Mouse (Mus musculus) layer of hippocampus, adult 11-12 months (tissue): ENCODE results near the gene Fto.
A peak's percentile ranks its signal among the peaks of the same experiment; 100 is the strongest.

ENCODE experiments used
- DNase-seq: peaks from one replicate; pipeline ENCODE4 v3.0.0; 2022; ENCODE audit warnings: low spot score

Fto gene

DNA sequence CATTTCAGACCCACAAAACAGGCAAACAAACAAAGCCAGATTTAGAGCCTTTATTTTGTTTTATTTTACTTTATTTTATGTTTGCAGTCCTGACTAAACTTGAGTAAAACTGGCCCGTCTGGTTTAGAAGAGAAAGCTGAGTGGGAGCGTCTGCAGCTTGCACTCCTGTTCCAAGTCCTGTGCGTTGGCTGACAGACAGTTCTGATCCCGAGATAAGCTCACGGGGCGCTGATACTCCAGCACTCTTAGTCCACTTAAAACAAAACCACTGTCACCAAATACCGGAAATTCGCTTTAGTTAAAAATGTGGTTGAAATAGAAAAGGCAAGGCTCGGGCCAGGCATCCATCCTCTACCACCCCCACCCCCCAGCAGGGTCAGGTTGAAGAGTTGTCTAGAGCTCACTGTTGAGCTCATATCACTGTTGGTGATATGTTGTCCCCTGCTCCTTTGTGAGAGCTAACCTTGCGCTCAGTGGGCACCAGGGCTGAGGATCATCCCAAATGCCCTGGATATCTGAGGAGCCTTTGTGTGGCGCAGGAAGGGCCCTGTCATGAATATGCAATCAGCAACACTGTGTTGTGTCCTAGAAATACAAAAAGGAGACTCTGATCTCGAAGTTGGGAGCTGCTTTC is 252.7 kb downstream of the Fto start:
- DNase-seq = peak; percentile 30

DNA sequence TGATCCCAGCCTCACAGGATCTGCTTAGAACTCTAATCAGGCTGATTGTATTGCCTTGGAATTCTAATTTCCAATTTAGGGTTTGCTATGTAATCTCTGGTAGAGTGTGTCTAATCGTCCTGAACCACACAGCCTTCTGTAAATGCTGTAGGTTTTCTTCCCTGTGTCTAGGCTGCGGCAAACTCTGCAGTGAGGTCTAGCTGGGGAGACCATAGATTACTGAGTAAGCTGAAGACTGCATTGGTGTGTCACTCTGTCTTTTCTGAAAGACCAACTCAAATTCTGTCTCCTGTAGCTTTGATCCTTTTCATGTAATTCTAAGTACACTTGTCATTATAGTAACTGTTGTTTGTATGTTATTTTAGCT is 253.2 kb downstream of the Fto start:
- no peak for DNase-seq

DNA sequence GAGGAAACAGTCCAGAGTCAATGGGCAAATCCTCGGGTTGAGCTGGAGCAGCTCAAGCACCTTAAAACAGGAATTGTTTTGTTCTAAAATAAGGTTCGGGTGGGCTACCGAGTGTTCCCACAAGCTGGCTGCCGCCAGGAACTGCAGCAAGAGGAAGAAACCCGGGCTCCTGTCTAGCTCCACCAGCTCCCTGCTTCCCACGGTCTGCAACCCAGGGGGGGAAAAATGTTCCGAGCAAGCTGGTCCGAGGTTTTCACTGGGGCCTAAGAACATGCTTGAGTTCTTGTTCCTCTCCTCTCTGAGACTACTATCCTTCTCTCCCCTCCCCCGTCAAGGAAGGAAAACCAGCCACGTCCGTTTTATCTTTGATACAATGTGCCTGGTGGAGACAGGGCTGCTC is 256.5 kb downstream of the Fto start:
- DNase-seq = no peak

DNA sequence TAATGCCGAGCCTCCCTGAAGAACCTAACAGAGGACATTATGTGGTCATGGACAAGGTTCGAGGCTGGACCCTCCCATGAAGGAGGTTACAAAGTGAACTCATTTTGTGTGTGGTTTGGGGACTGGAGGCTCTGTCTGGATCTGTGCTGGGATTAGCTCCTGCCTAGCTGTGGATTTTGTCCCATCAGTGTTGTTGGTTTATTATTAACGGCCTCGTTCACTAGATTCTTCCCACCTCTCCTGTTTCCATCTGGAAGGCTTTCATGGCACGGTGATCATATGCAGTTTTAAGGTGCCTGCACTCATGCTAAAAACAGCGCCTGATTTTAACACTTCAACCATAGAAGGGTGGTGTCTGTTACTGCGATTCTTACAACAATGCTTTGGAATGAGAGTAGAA is 257.5 kb downstream of the Fto start:
- DNase-seq = no peak

DNA sequence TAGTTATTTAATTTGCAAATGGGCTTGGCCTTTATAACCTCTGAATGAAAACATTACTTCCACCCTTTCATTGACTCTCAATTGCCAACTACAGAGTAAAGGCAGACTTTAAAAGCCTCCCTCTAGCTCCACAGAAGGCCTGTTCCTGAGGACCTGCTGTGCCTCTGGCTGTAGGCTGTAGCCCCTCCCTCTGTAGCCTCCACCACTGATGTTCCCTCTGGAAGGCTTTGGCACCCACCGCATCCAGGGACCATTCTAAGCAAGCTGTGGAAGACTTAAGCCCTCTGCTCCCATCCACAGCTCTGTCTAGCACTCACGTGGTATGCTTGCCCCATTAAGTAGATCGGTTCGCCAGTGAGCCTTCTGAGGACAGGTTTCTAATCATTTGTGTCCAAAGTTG is 258.7 kb downstream of the Fto start:
- DNase-seq = no peak

DNA sequence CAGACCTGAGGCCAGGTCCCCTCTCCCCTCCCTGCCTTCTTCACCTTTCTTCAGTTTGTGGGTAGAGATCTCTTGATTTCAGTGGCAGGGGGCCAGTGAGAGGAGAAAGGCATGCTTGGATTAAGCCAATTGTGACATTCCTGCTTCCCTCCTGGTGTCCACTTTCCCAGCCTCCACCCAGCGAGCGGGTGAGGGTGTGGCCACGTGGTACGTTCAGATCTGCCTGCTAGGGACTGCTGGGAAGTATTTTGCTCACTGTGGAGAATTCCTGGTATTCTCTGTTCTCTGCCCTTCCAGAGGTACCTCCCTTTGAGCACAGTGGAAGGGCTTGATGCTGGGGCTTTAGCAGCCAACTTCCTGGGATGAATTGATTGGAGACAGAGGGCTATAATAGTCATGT is 259.3 kb downstream of the Fto start:
- no peak for DNase-seq

DNA sequence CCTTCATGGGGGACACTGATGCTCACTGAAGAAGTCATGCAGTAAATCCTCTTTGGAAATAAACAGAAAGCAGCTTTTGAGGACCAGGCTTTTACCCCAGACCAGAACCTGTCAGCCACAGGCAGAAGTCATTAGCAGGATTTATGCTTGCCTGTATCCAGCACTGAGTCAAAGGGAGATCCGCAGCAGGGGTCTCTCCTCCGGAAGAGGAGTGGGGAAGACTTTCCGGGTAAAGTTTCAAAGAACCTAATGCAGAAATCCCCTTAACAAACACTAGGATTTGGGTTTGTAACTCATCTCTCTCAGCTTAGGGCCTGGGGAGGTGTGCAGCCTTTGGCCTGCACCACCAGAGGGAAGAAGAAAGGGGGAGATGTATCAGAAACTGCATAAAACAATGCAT is 262.3 kb downstream of the Fto start:
- no peak for DNase-seq

DNA sequence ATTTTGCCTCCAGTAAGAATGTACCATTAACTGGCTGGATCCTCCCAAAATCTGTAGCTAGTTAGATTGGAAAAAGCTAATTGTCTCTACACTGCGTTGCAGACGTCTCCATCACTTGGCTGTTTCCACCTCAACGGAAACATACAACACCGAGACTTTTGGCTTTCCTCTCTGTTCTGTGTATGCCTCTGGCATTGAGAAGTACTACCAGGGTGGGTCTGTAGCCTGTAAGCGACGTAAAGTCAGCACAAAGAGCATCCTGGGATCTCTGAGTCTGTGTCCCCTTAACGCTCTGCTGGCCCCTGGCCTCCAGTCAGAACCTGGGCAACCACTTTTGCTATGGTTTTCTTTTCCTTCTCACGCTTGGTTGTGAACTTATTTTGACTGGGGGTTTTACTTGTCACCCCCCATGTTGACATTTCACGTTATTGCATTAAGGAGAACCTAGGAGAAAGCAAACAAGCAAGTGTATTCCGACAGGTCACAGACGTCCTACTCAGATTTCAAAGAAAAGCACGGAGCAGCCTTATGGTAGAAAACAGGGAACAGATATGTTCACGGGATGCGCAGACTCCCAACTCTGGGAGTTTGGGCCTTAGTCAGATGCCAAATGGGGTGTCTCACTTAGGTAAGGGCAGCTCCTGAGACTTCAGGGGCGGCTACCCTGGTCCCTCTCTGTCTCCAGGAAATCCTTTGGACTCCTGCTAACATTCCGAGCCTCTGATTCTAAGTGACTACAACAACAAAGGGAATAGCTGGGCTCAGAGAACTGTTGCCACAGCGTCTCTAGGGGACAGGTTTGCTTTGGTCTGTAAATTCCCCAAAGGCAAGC is 263.0 kb downstream of the Fto start:
- no peak for DNase-seq

DNA sequence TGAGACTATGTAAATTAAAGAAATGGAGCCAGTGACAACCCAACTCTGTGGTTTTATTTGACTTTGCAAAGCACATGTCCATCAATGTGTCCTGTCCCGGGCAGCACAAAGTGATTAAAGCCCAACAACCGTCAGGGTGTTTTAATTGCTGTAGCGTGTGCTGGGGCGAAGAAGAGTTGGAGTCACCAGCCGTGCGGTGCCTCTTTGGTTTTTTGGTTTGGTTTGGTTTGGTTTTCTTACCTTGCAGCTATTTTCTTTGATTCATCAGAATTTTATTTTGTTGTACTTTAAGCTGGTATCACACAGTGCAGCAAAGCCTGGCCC is 263.6 kb downstream of the Fto start:
- no peak for DNase-seq

DNA sequence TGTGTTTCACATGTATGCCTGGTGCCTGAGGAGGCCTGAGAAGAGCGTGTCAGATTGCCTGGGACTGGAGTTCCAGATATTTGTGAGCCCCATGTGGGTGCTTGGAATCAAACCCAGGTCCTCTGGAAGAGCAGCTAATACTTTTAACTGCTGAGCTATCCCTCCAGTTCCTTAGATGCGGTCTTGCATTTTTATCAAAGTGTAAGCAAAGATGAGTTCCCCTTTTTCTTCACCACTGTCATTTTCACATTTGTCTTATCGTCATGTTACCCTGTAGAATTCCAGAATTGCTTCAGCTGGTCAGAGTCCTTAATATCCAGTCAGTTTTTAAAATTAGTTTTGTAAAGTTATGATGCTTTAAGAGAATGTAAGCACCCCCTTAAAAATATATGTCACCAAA is 264.3 kb downstream of the Fto start:
- DNase-seq = no peak

DNA sequence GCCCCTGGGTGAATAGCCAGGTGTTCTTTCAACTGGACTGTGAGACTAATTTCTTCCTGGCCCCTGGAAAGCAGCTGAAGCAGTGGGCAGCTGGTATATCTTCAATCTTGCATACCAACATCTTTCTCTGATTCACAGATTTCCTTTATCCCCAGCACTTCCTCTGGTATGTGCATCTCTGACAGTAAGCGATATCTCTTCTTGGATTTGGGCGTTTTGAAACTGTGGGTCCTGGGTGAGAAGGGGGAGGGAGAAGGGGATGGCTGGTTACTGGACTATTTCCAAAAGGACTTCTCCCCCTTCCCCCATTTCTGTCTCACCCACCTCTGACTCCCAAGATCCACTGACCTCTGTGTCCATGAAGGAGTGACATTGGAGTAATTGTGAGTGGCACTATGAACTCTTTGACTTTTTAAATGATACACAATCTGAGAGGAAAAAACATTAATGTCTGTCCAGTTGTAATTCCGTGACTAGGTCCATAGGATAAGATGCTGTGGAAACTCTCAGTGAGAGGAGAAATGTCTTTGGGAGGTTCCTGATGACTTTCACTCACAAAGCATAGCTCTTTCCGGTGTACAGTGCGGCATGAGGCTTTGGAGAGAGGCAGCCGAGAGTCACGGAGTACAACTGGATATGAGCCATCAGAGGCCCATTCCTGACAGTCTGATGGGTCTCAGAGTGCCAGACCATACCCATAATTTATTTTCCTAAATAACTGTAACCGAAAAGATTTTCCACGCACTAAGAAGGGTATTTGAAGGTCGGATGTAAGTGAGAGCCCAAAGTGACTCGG is 271.5 kb downstream of the Fto start:
- DNase-seq = no peak

DNA sequence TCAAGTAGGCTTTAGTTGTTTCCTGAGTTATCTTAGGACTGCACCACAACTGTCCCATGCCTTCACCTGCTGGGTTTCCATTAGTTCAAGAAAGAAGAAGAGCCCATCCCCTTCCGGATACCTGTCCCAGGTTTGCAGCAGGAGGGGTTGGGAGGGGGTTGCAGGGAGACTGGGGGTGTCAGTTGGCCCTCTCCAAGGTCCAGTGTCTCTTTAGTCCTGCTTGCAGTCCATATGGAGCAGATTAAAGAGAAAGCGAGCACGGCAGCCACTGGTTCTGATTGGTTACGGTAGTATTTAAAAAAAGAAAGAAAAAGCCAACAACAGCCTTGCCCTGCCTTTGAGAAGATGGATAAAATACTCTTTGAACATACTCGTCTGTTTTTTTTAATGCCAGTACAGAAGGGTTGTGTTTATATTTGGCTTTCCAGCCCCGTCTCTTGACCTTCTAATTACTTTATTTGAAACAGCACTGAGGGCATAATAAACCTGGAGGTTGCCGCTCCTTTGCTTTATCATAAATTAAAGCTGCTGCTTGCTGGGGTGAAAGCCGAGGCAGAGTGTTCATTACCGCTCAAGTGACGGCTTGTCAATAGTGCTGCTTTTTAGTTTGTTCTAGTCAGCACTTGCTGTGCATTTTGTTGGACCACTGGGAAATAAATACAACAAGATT is 279.2 kb downstream of the Fto start:
- no peak for DNase-seq

DNA sequence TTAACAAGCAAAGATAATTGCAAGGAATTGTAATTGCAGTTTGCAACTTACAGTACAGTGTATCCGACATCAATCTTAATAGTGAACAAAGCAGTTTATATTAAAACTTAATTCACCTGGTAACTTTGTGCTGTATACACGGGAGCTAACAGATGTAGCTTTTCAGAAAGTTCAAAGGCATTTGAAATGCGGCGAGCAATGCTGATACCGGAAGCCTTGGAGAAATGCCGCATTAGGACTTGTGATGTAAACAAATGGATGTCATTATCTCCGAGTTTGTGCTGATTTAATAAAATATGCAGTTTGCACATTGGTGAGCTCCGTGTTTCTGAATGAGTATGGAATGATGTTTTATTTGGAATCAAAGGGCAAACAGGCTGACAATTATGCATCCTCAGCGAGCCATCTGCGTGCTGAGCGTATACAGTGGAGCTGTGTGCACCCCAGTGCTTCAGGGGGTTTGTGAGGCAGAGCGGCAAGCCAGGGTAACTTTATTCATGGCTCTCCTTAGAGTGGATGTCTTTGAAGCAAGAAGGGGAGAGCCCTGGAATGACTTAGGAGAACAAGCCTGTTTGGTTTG is 280.0 kb downstream of the Fto start:
- no peak for DNase-seq

DNA sequence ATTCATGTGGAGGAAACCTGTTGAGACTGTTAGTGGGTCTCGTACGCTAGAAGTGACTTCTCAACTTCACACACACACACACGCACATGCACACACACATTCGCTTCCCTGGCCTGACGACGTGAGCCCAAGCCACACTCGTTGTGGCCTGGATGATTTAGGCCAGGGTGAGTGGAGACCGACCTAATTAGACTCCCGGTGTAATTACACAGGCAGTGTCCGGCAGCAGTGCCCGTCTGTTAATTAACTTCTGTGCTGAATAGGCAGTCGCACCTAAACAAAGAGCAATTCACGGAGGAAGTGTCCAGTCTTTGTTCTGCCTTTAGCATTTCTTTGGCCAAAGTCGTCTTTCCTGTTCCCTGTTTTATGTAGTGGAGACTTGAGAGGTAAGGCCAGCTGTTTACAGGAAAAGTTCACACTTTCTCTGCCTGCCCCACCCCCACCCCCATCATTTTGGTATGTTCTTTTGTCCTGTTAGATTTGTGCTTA is 286.1 kb downstream of the Fto start:
- no peak for DNase-seq

DNA sequence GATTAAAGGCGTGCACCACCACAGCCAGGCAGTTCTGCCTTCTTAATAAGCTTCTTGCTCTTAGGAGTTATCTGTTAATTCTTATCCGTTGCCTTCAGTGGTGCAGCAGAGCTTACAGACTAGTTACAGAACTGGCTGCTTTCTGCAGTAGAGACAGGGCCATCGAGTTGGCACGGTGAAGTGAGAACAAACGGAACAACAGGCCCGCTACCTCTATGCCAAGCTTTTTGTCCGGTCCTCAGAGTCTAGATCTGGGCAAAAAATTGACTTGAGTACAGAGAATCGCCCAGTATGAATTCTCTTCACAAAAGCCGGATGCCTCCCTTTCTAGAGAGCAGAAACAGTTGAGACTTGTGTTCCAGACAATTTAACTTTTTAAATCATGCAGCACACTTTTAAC is 290.4 kb downstream of the Fto start:
- DNase-seq = no peak

DNA sequence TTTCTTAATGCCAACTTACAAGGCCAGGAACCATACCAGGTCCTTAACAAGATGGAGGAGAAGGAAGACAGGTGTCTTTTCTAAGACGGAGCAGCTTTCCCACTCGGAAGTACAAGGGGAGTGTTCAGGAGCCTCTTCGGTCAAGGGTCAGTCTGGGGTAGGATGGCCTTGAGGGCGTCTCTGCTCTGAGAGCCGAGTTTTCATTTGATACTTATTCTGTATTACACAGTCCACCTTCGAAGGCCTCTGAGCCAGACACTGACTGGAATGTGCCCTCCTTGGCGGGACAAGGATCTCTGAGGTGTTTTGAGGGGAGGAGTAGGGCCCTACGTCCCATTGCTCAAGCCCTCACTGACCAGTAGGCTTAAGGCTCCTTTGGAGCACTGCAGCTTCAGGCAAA is 292.6 kb downstream of the Fto start:
- no peak for DNase-seq

DNA sequence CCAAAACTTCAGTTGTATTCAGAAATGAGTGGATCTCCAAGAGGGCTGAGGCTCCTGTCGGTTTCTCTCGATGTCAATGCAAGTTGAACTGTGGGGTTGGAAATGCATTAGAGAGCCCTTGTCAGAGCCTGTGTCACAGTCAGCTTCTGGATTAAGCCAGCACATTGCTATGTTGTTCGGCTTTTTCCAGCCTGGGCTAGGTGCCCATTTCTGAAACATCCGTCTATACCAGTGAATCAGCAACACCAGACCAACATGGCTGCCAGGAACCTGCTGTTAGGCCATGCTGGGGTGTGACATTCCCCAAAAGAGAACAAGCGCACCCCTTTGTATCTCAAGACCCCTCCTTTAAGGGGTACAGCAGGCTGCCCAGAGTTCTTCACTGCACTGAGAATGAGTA is 293.8 kb downstream of the Fto start:
- peak; percentile 31 for DNase-seq

DNA sequence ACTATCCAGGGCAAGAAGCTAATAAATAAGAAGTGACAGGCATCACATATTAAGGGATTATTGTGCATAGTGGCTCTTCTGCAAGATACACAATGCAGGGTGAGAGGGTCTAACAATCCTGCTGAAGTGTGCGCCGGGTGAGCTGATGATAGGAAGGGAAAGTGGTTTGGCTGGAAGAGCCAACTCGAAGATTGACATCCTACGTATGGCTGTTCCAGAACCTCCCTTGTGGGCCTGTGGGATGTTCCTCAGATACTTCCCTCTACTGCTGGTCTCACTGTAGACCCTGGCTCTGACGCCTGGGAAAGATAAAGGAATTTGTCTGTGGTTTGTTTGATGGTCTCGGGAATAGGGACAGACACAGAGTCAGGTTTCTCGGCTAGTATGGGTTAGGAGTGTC is 297.9 kb downstream of the Fto start:
- DNase-seq = no peak

DNA sequence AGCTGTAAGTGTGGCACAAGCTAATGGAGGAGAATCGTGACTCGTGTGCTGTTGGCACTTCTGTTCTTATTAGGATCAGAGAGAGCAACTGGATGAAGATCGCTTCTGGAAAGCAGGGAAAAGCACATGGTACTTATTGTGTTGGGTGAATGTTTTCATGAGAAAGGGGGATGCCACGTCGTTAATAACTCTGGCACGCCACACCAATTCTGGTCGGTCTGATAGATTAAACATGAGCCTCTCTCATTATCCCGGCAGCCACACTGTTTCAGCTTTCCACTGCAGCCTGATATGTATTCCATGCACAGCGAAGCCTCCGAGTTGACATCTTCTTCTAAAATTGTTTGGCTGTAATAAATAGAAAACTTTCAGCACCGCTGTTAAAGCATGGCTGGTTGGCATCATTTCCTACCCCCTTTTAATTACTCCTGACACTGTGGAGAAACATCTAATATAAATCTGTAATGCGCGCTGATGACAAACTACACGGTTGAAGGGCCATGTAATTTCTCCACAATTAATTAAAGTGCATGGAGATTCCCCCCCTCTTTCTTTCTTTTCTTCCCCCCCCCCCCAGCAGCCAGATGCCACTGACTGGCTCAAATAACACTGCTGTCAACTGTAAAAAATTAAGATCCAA is 298.5 kb downstream of the Fto start:
- no peak for DNase-seq

DNA sequence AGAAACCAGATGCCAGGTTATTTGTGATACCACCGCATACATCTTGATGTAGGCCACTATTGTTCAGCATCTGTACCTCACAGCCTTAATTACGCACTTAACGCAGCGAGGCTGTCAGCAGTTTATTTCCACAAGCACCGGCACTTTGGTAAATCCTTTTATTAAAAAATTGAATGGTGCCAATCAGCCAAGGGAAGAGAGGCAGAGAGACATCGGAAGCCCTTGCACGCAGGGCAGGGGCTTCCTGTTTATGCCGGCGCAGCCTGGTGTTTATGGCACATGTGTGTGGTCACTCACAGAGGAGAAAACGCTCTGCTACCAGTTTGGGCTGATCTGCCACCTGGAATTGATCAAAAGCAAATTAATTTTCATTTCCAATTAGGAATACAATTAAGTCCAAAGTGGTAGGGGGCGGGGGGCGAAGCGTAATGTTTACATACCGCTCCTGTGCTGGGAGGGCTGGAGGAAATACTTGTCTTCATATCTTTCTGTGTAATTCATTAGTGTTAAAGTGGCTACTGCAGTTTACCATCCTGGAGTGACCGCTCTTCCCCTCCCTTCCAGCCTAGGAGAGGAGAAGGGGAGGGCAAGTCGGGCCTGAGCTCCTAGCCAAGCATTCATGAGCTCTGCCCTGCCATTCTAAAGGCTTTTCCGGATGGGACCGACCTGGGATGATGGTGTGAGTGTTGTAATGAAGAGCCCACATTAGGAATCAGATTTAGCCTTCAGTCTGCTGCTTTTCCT is 299.2 kb downstream of the Fto start:
- no peak for DNase-seq

DNA sequence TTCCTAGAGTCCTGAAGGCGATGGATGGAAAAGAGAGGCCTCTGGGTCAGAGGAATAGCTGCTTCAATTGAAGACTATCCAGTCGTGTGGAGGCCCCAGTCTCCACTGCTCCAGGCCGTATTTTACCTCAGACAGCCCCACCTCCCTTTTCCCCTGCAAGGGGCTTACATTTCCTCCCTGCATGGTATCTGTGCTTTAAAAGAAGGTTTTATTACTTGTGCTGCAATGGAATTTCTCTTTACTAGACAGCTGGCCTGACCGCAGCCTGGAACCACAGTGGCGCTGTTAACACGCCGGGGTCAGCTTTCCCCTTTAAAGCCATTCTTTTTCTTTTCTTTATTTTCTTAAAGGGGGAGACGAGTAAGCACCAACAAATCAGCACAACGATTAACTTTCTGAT is 300.3 kb downstream of the Fto start:
- no peak for DNase-seq
